Mouse (Mus musculus) olfactory bulb, adult 2 months (tissue): ENCODE data around the gene Necab3. TPM values are rescaled to one million over a fixed set of nuclear protein-coding genes. Genes with fewer than 3 reads are reported as not detected.

Experiments
- H3K27ac ChIP-seq: fragments of 200-500 bp; 2 replicates; pipeline ENCODE4 v1.5.1; 2012; ENCODE audit warnings: low read depth, low read length; ENCODE audit not compliant: insufficient read depth
- H3K4me1 ChIP-seq: fragments of 200-500 bp; 2 replicates; pipeline ENCODE4 v1.6.1; 2012; ENCODE audit warnings: low read length; ENCODE audit not compliant: control insufficient read depth, insufficient read depth
- H3K4me3 ChIP-seq: fragments of 200-500 bp; 2 replicates; pipeline ENCODE4 v1.5.1; 2012; ENCODE audit warnings: mild to moderate bottlenecking, low read depth, low read length, moderate library complexity; ENCODE audit not compliant: insufficient read depth
- CTCF ChIP-seq: fragments of 200-500 bp; IDR thresholded peaks from 2 replicates; pipeline ENCODE4 v1.5.1; 2012; ENCODE audit warnings: low read depth, mild to moderate bottlenecking, low read length, moderate library complexity; ENCODE audit not compliant: insufficient read depth
- POLR2A ChIP-seq: fragments of 200-500 bp; IDR thresholded peaks from 2 replicates; pipeline ENCODE4 v1.6.1; 2012; ENCODE audit warnings: mild to moderate bottlenecking, low read depth, low read length, moderate library complexity; ENCODE audit not compliant: insufficient read depth
- WGBS: fragments of 180-500 bp; shearing (Covaris S2); methylation state at CpG from one replicate; pipeline ENCODE4 v1.1.7; 2018; 5-methylcytosine and 5-hydroxymethylcytosine counted together
- polyA plus RNA-seq: library from polyadenylated mRNA; stranded (reverse); fragments of >200 nt; gene quantifications from 2 replicates; pipeline ENCODE4 v1.2.4, GENCODE M21; 2012; ENCODE audit warnings: low replicate concordance; ENCODE audit not compliant: missing spikeins, insufficient read depth, insufficient read length

The Necab3 gene
- polyA plus RNA-seq, 1 experiment = not detected

DNA sequence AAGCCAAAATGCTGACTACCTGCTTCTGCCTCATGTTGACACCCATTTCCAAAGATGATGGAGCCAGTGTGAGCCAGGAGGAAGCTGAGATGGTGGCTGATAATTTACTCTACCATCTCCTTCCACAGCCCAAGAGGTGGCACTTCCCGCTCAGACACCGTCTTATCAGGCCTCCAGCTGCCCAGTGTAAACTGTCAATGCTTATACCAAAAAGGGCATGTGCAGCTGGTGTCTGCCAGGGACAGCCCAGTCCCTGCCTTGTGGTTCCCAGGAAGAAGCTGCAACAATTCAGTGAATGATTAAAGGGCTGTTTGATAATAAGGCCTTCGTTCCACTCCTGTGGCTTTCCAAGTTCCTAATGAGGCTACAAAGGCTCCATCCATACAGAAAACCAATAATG lies 20.0 kb downstream of the Necab3 start:
- TF ChIP-seq CTCF = no peak
- TF ChIP-seq POLR2A = no peak
- 41% methylated on average over 3 of the region's 3 CpGs for WGBS
- peaks cover 8% of the 10 kb centered on the region for H3K4me1 ChIP-seq
- no peak overlapping the region for H3K4me3 ChIP-seq
- no peak overlapping the region for H3K27ac ChIP-seq

DNA sequence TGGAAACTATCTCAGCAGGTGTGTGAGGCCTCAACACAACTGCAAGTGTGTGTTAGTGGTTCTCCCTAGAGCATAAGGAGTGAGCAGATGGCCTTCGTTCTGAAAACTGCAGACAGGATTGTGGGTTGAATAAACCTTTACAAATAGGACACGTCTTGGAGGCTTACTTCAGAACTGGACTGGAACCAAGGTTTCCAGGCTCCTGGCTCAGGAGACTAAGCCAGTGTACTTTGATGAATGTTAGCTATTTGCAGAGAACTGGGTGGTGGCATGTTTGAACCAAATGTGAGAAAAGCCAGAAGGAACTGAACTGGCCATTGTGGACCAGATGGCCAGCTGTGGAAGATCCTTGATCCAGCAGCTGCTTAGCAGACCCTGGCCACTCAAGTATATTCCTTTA lies 20.4 kb downstream of the Necab3 start:
- no peak overlapping the region for H3K4me3 ChIP-seq
- 42% methylated on average over 2 of the region's 2 CpGs for WGBS
- H3K27ac ChIP-seq = no peak overlapping the region
- TF ChIP-seq CTCF = no peak
- no peak for TF ChIP-seq POLR2A
- peaks cover 4% of the 10 kb centered on the region; the same call in 1 of the 2 replicates for H3K4me1 ChIP-seq

DNA sequence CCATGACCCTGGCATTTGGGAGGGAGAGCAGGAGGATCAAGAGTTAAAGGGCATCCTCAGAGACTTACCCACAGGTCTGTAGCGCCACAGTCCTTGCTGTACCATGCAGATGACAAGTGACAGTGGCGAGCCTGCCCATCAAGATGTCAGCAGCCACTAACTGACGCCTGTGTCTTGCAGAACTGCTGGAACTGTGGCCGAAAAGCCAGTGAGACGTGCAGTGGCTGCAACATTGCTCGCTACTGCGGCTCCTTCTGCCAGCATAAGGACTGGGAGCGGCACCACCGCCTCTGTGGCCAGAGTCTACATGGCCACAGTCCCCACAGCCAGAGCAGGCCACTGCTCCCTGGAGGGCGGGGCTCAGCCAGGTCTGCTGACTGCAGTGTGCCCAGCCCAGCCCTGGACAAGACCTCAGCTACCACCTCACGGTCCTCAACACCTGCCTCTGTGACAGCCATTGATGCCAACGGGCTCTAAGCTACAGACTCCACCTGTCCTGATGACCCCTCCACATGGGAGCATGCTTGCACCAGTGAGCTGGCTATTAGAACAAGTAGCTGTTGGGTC lies 23.9 kb downstream of the Necab3 start:
- TF ChIP-seq POLR2A (no peak), CTCF (no peak)
- peaks cover 4% of the 10 kb centered on the region; the same call in 1 of the 2 replicates for H3K4me1 ChIP-seq
- WGBS = 97% methylated on average over 12 of the region's 12 CpGs

DNA sequence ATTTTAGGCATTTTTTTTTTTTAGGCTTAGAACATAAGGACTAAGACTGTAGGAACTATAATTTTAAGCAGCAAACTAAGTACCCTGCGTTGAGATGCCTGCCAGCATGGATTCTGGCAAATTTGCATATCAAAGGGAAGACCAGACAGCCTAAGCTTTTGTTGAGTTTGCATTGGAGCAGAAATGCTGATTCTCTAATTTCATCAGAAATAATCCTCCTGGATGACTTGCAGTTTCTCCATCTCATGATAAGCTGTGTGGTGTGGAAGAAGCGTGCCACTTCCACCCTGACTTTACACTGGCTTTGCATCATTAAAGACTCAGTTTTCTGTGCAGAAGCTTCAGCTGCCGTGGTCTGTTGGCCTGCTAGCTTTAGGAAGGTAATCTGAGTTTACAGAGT lies 25.8 kb downstream of the Necab3 start:
- Histone ChIP-seq H3K4me1 (no peaks in the 10 kb centered on the region), H3K27ac (no peak overlapping the region), H3K4me3 (no peak overlapping the region)
- 53% methylated on average over 3 of the region's 3 CpGs for WGBS
- no peak for TF ChIP-seq POLR2A
- TF ChIP-seq CTCF = no peak

More for the DNA sequence above, 23.9 kb downstream of the Necab3 start:
- Histone ChIP-seq H3K4me3 (no peak overlapping the region), H3K27ac (no peak overlapping the region)

DNA sequence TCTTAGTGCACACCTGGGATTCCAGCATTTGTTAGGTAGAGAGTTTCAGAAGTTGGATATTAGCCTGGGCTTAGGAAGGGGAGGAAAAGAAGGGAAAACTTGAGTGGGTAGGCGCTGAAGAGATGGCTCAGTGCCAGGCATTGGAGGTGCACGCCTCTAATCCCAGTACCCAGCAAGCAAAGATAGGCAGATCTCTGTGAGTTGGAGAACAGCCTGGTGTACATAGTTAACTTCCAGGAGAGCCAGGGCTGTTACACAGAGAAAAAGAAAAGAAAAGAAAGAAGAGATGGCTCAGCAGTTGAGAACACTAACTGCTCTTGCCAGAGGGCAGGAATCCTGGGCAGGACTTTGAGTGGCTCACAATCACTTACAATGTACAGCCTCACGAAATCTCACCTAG lies 32.2 kb downstream of the Necab3 start:
- no peak overlapping the region for H3K27ac ChIP-seq
- TF ChIP-seq CTCF = no peak
- no peak for TF ChIP-seq POLR2A
- no peaks in the 10 kb centered on the region for H3K4me1 ChIP-seq
- WGBS = 46% methylated on average over 3 of the region's 3 CpGs
- H3K4me3 ChIP-seq = no peak overlapping the region

DNA sequence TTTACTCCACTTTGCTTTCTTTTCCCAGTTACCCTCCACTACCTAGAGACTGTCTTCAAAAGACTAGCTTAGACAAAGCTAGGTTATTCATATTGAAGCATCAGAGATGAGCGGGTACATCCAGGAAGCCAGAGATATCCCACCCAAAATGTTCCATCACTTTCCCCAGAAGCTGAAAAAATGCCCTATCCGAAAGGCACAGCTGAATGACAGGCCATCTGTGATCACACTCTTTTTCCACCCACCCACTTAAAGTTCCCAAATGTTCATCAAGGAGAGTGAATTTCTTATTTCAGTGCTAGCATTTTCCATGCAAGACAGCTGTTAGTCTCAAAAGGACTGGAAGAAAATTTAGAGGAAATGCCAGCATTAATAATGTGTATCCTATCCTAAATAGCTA lies 33.4 kb downstream of the Necab3 start:
- Histone ChIP-seq H3K27ac (no peak overlapping the region), H3K4me1 (no peaks in the 10 kb centered on the region), H3K4me3 (no peak overlapping the region)
- WGBS = 86% methylated on average over 2 of the region's 2 CpGs
- no peak for TF ChIP-seq CTCF
- no peak for TF ChIP-seq POLR2A

DNA sequence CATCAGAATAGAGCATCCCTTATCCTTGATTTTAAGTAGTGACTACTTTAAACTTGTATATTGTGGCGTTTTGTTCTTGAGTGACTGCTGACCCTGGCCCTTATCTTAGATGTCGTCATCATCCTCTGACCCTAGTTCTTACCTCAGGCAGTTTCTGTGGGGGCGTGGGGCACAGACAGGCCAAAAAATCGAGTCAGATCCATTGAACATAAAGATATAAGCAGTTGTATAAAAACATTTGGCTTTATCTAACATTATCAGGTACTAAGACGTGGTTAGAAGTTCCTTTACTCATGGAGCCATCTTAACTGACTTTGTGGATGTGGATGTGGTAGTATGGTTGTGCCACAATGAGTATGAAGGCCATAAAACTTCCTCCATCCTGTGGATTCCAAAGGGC lies 36.4 kb downstream of the Necab3 start:
- 96% methylated on average over 5 of the region's 5 CpGs for WGBS

DNA sequence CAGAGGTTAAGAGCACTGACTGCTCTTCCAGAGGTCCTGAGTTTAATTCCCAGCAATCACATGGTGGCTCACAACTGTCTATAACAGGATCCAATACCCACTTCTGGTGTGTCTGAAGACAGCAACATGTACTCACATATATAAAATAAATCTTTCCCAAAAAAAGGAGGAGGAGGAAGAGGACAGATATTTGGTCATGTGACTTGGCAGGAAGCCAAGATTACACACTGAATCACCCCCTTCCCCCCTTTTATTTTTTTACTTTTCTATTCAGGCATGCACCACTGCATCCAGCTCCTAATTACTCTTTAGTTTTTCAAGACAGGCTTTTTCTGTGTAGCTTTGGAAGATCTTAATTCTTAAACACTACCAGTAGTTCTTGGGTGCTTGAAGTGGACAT lies 37.2 kb downstream of the Necab3 start:
- Histone ChIP-seq H3K4me1 (no peaks in the 10 kb centered on the region), H3K4me3 (no peak overlapping the region), H3K27ac (no peak overlapping the region)
- TF ChIP-seq POLR2A = no peak
- no peak for TF ChIP-seq CTCF

More for the DNA sequence above, 36.4 kb downstream of the Necab3 start:
- no peak overlapping the region for H3K27ac ChIP-seq
- TF ChIP-seq CTCF = no peak
- TF ChIP-seq POLR2A = no peak
- no peak overlapping the region for H3K4me3 ChIP-seq
- no peaks in the 10 kb centered on the region for H3K4me1 ChIP-seq

DNA sequence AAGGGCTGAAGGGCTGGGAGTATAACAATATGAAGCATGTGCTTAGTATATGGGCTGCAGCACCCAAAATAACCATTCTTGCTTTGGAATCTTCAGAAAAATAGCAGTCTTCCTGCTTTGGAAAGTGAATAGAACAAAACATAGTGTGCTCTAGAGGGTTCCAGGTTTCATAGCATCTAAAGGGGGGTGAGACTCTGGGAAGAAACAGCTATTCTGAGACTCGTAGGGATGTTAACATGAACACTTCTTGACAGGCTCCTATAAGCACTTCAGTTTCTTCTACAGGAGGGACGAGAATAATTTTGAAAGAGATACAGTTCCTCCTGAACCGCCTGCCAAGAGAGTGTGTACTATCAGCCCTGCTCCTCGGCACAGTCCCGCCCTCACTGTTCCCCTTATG lies 41.3 kb downstream of the Necab3 start:
- TF ChIP-seq CTCF = no peak
- TF ChIP-seq POLR2A = no peak
- no peaks in the 10 kb centered on the region for H3K4me1 ChIP-seq
- WGBS = 67% methylated on average over 5 of the region's 5 CpGs
- H3K27ac ChIP-seq = no peak overlapping the region
- H3K4me3 ChIP-seq = no peak overlapping the region

DNA sequence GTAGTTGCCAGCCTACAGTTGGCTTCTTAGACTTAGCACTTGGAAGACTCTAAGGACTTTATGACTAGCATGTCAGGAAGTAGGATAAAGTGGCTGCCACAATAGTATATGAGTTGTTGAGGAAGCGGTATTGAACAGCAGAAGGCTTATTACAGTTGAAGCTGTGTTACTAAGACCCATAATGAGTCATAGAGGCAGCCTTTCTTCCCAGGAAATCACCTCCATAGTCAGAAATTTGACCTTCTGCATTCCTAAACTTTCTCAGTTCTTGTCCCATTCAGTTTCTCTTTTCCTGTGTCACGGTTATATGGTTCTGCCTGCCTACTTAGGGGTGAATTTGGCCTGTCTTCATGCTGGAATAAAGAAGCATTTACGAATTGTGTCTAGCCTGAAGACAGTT lies 41.7 kb downstream of the Necab3 start:
- no peaks in the 10 kb centered on the region for H3K4me1 ChIP-seq
- no peak overlapping the region for H3K27ac ChIP-seq
- no peak for TF ChIP-seq POLR2A
- H3K4me3 ChIP-seq = no peak overlapping the region
- WGBS = 67% methylated on average over 3 of the region's 3 CpGs
